Mouse (Mus musculus): ENCODE results near the gene Mpo. TPM values are rescaled to one million over a fixed set of nuclear protein-coding genes. Genes with fewer than 3 reads are reported as not detected.
A peak's percentile ranks its signal among the peaks of the same experiment; 100 is the strongest.

Gene Mpo
- polyA plus RNA-seq, 1 experiment from 2014 or later: 3.7 TPM

- DNase-seq (ENCODE audit: low spot score) (peak; percentile 43), ATAC-seq (ENCODE audit: insufficient number of reproducible peaks, low FRiP score, low TSS enrichment, low read depth) (no peak)
- Histone ChIP-seq H3K36me3 (ENCODE audit: control insufficient read depth, insufficient read depth, low read length) (no peaks in the 10 kb centered on the region), H3K4me2 (ENCODE audit: low read depth, severe bottlenecking) (no peak overlapping the region), H3K27ac (replicated peaks; ENCODE audit: low read depth, low read length) (no peak overlapping the region), H3K9ac (ENCODE audit: low read length) (no peak overlapping the region), H3K9me3 (ENCODE audit: control insufficient read depth, low read length) (no peaks in the 10 kb centered on the region), H3K27me3 (ENCODE audit: control insufficient read depth, insufficient read depth, low read length) (no peaks in the 10 kb centered on the region), H3K4me1 (ENCODE audit: control insufficient read depth, insufficient read depth, low read length) (no peaks in the 10 kb centered on the region), H3K4me3 (ENCODE audit: low read depth, low read length) (no peak overlapping the region)
- WGBS: 51% methylated on average over 14 of the region's 14 CpGs
These were observed 9.2 kb downstream of the Mpo start for GRCm38 (mm10) chr11:87802621-87803020.

DNA sequence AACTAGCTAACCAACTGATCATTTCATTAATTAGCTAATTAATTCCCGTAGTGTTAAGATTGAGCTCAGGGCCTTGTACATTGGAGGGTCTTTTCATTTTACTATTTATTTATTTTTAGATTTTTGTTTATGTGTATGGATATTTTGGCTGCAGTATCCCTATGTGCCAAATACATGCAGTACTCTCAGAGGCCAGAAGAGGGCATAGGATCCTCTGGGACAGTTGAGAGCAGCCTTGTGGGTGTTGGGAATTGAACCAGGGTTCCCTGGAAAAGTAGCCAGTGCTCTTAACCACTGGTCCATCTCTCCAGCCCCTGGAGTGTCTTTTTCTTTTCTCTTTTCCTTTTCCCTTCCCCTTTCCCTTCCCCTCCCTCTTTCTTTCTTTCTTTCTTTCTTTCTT is 12.1 kb downstream of the Mpo start:
- no peaks in the 10 kb centered on the region for H3K9me3 ChIP-seq (ENCODE audit: control insufficient read depth, low read length)

GRCm38 (mm10) chr11:87807433-87807832 is 14.1 kb downstream of the Mpo start:
- Histone ChIP-seq H3K27me3 (ENCODE audit: control insufficient read depth, insufficient read depth, low read length) (no peaks in the 10 kb centered on the region), H3K9me3 (ENCODE audit: control insufficient read depth, low read length) (no peaks in the 10 kb centered on the region), H3K4me2 (ENCODE audit: low read depth, severe bottlenecking) (no peak overlapping the region), H3K4me1 (ENCODE audit: control insufficient read depth, insufficient read depth, low read length) (no peaks in the 10 kb centered on the region), H3K36me3 (ENCODE audit: control insufficient read depth, insufficient read depth, low read length) (no peaks in the 10 kb centered on the region), H3K4me3 (ENCODE audit: low read depth, low read length) (no peak overlapping the region), H3K9ac (ENCODE audit: low read length) (no peak overlapping the region), H3K27ac (replicated peaks; ENCODE audit: low read depth, low read length) (no peak overlapping the region)
- ATAC-seq (ENCODE audit: insufficient number of reproducible peaks, low FRiP score, low TSS enrichment, low read depth): no peak
- WGBS: 86% methylated on average over 6 of the region's 6 CpGs
- DNase-seq (ENCODE audit: low spot score): no peak

More for the DNA sequence above, 12.1 kb downstream of the Mpo start:
- Histone ChIP-seq H3K4me2 (ENCODE audit: low read depth, severe bottlenecking) (no peak overlapping the region), H3K27me3 (ENCODE audit: control insufficient read depth, insufficient read depth, low read length) (no peaks in the 10 kb centered on the region), H3K4me1 (ENCODE audit: control insufficient read depth, insufficient read depth, low read length) (no peaks in the 10 kb centered on the region), H3K4me3 (ENCODE audit: low read depth, low read length) (no peak overlapping the region), H3K27ac (replicated peaks; ENCODE audit: low read depth, low read length) (no peak overlapping the region), H3K36me3 (ENCODE audit: control insufficient read depth, insufficient read depth, low read length) (no peaks in the 10 kb centered on the region), H3K9ac (ENCODE audit: low read length) (no peak overlapping the region)
- DNase-seq (ENCODE audit: low spot score) (peak; percentile 46), ATAC-seq (ENCODE audit: insufficient number of reproducible peaks, low FRiP score, low TSS enrichment, low read depth) (no peak)
- 59% methylated on average over 1 of the region's 1 CpGs for WGBS

DNA sequence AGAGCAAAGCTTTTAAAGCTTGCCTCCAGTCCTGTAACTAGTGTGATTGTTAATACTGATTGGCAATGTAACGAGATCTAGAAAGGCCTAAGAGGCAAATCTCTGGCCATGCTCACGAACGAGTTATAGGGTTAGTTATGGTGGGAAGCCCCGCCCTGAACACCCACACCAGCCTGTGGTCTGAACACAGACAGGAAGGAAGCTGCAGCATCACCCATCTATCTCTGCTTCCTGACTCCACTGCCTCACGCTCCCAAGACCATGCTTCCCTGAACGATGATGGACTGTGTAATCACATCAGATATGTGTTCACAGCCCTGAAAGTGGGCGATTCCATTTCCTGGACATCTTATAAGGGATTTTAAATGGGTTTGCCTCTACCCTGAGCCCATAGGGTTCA is 14.9 kb downstream of the Mpo start:
- Histone ChIP-seq H3K4me3 (ENCODE audit: low read depth, low read length) (no peak overlapping the region), H3K27me3 (ENCODE audit: control insufficient read depth, insufficient read depth, low read length) (no peaks in the 10 kb centered on the region), H3K4me1 (ENCODE audit: control insufficient read depth, insufficient read depth, low read length) (no peaks in the 10 kb centered on the region), H3K9ac (ENCODE audit: low read length) (no peak overlapping the region), H3K36me3 (ENCODE audit: control insufficient read depth, insufficient read depth, low read length) (no peaks in the 10 kb centered on the region), H3K9me3 (ENCODE audit: control insufficient read depth, low read length) (no peaks in the 10 kb centered on the region), H3K4me2 (ENCODE audit: low read depth, severe bottlenecking) (no peak overlapping the region), H3K27ac (replicated peaks; ENCODE audit: low read depth, low read length) (no peak overlapping the region)
- 83% methylated on average over 7 of the region's 7 CpGs for WGBS
- ATAC-seq (ENCODE audit: insufficient number of reproducible peaks, low FRiP score, low TSS enrichment, low read depth): no peak
- no peak for DNase-seq (ENCODE audit: low spot score)

- Histone ChIP-seq H3K4me3 (ENCODE audit: low read depth, low read length) (no peak overlapping the region), H3K9me3 (ENCODE audit: control insufficient read depth, low read length) (no peaks in the 10 kb centered on the region), H3K27ac (replicated peaks; ENCODE audit: low read depth, low read length) (no peak overlapping the region), H3K36me3 (ENCODE audit: control insufficient read depth, insufficient read depth, low read length) (no peaks in the 10 kb centered on the region), H3K27me3 (ENCODE audit: control insufficient read depth, insufficient read depth, low read length) (no peaks in the 10 kb centered on the region), H3K4me2 (ENCODE audit: low read depth, severe bottlenecking) (no peak overlapping the region), H3K4me1 (ENCODE audit: control insufficient read depth, insufficient read depth, low read length) (no peaks in the 10 kb centered on the region), H3K9ac (ENCODE audit: low read length) (no peak overlapping the region)
- ATAC-seq (ENCODE audit: insufficient number of reproducible peaks, low FRiP score, low TSS enrichment, low read depth) (no peak), DNase-seq (ENCODE audit: low spot score) (no peak)
- WGBS: 72% methylated on average over 4 of the region's 4 CpGs
These were observed 18.0 kb downstream of the Mpo start for GRCm38 (mm10) chr11:87811396-87811795.

- Histone ChIP-seq H3K27me3 (ENCODE audit: control insufficient read depth, insufficient read depth, low read length) (no peaks in the 10 kb centered on the region), H3K4me1 (ENCODE audit: control insufficient read depth, insufficient read depth, low read length) (peaks cover 5% of the 10 kb centered on the region), H3K36me3 (ENCODE audit: control insufficient read depth, insufficient read depth, low read length) (no peaks in the 10 kb centered on the region), H3K9ac (ENCODE audit: low read length) (no peak overlapping the region), H3K4me3 (ENCODE audit: low read depth, low read length) (no peak overlapping the region), H3K4me2 (ENCODE audit: low read depth, severe bottlenecking) (no peak overlapping the region), H3K9me3 (ENCODE audit: control insufficient read depth, low read length) (no peaks in the 10 kb centered on the region), H3K27ac (replicated peaks; ENCODE audit: low read depth, low read length) (no peak overlapping the region)
- no peak for ATAC-seq (ENCODE audit: insufficient number of reproducible peaks, low FRiP score, low TSS enrichment, low read depth)
- DNase-seq (ENCODE audit: low spot score): no peak
- WGBS: 78% methylated on average over 8 of the region's 8 CpGs
These were observed 21.4 kb downstream of the Mpo start for GRCm38 (mm10) chr11:87814831-87815230.

GRCm38 (mm10) chr11:87816707-87817442 is 23.5 kb downstream of the Mpo start:
- Histone ChIP-seq H3K4me2 (ENCODE audit: low read depth, severe bottlenecking) (peak overlapping the region; percentile 62), H3K36me3 (ENCODE audit: control insufficient read depth, insufficient read depth, low read length) (no peaks in the 10 kb centered on the region), H3K27ac (replicated peaks; ENCODE audit: low read depth, low read length) (no peak overlapping the region), H3K4me3 (ENCODE audit: low read depth, low read length) (peak overlapping the region; percentile 30), H3K9me3 (ENCODE audit: control insufficient read depth, low read length) (no peaks in the 10 kb centered on the region), H3K27me3 (ENCODE audit: control insufficient read depth, insufficient read depth, low read length) (no peaks in the 10 kb centered on the region), H3K9ac (ENCODE audit: low read length) (peak overlapping the region; percentile 38; the same call in 1 of the 2 replicates), H3K4me1 (ENCODE audit: control insufficient read depth, insufficient read depth, low read length) (peaks cover 5% of the 10 kb centered on the region)
- peak; percentile 73 for DNase-seq (ENCODE audit: low spot score)
- 3% methylated on average over 31 of the region's 31 CpGs for WGBS
- ATAC-seq (ENCODE audit: insufficient number of reproducible peaks, low FRiP score, low TSS enrichment, low read depth): no peak

DNA sequence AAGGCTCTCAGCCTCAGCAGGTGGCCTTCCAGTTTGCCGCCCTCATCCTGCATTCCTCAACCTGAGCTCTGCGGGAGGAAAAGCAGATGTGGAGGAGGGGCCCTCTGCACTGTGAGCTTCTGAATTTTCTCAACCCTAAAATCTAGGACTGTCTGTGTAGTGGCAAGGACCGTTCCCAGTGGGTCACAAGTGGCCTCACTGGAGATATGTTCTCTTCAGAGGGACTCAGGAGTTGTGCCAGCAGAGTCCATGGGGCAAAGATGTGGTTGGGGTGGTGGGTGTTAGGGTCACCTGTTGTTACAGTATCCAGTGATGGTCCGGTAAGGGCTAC is 24.0 kb downstream of the Mpo start:
- Histone ChIP-seq H3K9me3 (ENCODE audit: control insufficient read depth, low read length) (no peaks in the 10 kb centered on the region), H3K4me2 (ENCODE audit: low read depth, severe bottlenecking) (peak overlapping the region; percentile 62), H3K4me3 (ENCODE audit: low read depth, low read length) (peak overlapping the region; percentile 30; the same call in 1 of the 2 replicates), H3K9ac (ENCODE audit: low read length) (peak overlapping the region; percentile 38; the same call in 1 of the 2 replicates), H3K4me1 (ENCODE audit: control insufficient read depth, insufficient read depth, low read length) (peaks cover 5% of the 10 kb centered on the region), H3K27ac (replicated peaks; ENCODE audit: low read depth, low read length) (no peak overlapping the region), H3K27me3 (ENCODE audit: control insufficient read depth, insufficient read depth, low read length) (no peaks in the 10 kb centered on the region), H3K36me3 (ENCODE audit: control insufficient read depth, insufficient read depth, low read length) (no peaks in the 10 kb centered on the region)
- no peak for DNase-seq (ENCODE audit: low spot score)
- WGBS: 26% methylated on average over 4 of the region's 4 CpGs
- ATAC-seq (ENCODE audit: insufficient number of reproducible peaks, low FRiP score, low TSS enrichment, low read depth): no peak

DNA sequence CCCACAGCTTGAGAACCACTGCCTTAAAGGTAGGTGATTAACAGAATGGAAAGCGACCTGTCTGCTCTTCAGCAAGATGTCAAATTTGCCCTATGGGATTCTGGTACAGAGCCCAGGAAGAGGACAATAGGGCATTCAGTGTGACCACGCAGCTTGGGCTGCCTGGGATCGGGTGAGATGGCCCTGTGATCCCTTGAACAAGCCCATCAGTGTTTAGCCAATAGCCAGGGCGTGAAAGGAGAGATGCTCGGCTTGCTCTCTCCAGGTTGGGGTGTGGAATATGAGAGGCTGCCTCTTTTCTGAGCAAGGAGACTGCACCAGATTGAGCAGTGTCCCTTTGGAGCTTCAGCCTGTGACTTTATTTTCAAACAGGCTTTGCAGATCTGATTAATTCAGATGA is 28.1 kb downstream of the Mpo start:
- DNase-seq (ENCODE audit: low spot score) (no peak), ATAC-seq (ENCODE audit: insufficient number of reproducible peaks, low FRiP score, low TSS enrichment, low read depth) (no peak)
- H3K4me3 ChIP-seq (ENCODE audit: low read depth, low read length): no peak overlapping the region
- H3K27me3 ChIP-seq (ENCODE audit: control insufficient read depth, insufficient read depth, low read length): no peaks in the 10 kb centered on the region
- H3K4me2 ChIP-seq (ENCODE audit: low read depth, severe bottlenecking): no peak overlapping the region
- WGBS: 68% methylated on average over 5 of the region's 5 CpGs
- H3K27ac ChIP-seq (replicated peaks; ENCODE audit: low read depth, low read length): no peak overlapping the region
- H3K4me1 ChIP-seq (ENCODE audit: control insufficient read depth, insufficient read depth, low read length): peaks cover 5% of the 10 kb centered on the region
- H3K9ac ChIP-seq (ENCODE audit: low read length): no peak overlapping the region
- no peaks in the 10 kb centered on the region for H3K9me3 ChIP-seq (ENCODE audit: control insufficient read depth, low read length)
- H3K36me3 ChIP-seq (ENCODE audit: control insufficient read depth, insufficient read depth, low read length): no peaks in the 10 kb centered on the region

All from limb, embryonic 11.5 days (tissue).